Mouse (Mus musculus): ENCODE measurements at regions not wholly inside any gene's neighbourhood (a gene's known extent, or its start where the extent isn't known, plus 50 kb on each side); places are given as distances from the start of the nearest gene placed in this dataset.

DNA sequence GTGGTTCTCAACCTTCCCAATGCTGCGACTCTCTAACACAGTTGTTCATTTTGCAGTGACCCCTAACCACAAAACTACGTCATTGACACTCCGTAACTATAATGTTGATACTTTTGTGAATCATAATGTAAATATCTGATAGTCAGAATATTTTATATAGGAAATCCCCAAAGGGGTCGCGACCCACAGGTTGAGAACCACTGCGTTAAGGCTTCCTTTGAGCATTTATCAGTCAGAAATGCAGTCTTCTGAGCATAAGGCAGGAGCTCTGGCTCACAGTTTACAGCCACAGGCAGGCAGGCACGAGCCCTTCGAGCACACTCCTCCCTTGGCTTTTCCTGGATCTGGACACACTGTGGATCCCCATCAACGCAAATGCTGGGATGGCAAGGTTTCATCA, 57.0 kb downstream of the Nxnl2 start:
- no peak for DNase-seq (ENCODE audit: low spot score in 2 of 2)

DNA sequence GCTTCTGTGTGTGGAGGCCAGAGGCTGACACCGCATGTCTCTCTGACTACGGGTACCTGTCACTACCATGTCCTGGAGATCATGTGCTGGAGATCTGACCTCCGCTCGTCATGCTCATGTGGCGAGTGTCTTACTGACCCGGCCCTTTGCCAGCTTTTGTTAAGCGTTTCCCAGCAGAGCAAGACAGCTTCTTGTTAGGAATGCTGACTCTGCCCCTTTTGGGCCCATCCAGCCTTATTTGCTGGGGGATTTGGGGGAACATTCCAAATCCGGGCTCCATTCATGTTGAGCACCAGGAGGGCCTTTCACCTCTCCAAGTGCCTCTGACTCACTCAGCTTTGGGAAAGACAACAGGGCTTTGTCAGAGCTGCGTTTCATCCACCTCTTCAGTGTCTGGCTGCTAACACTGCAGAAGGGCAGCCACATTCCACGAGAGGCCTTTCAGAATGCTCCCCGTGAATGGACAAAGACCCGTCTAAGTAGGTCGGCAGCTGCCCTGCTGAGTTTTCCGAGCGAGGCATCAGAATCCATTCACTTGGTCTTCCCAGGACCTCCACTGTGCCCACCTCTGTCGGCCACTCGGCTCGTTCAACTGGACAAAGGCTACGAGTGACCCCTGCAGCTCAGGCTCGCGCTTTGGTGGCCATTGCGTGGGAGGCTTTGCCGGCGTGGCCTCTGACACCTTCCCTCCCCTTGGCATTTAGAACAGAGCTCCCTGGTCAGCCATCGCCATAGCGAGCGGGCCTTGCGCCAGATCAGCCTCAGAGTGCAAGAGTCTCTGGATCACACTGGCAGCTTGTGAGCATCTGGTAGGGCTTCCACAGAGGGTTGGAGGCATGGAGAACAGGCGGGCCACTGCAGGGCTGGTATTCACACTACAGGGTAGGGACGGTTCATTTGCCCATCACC, 58.3 kb downstream of the Nxnl2 start:
- DNase-seq (ENCODE audit: low spot score in 2 of 2): no peak

DNA sequence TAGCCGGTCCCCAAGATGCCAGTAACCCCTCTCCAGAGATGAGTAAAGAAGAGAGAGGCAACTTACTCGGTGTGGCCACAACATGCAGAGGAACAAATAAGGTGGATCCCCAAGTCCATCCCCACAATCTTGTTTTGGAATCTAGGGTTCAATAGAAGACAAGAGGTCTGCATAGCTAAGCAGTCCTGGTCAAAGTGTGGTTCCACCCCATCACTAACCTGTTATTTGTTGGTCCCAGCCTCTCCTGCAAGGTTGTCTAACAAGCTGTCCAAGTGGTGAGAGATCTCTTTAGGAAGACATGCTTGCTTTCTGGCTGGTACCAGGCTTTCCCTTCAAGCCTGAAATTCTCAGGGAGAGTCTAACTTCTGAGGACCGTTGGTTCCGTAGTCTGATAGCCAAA, 59.0 kb downstream of the Nxnl2 start:
- DNase-seq (ENCODE audit: low spot score in 2 of 2): no peak

DNA sequence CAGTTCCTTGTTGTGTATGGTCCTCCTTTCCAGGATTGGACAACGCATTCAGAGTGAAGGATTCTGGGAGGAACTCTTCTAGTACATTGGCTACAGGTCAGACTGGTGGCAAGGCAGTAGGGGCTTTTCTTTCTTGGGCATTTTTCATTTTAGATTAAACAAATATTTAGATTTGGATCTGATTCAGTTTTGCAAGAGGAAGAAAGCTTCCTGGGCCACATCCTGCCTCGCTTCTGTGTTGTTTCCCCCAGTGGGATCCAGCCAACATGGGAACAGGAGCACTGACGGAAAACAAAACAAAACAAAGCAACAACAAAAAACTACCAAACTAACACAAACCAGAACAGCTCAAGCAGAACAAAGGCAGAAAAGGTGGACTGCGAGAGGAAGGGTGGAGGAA, 60.8 kb downstream of the Nxnl2 start:
- DNase-seq (ENCODE audit: low spot score in 2 of 2): no peak

DNA sequence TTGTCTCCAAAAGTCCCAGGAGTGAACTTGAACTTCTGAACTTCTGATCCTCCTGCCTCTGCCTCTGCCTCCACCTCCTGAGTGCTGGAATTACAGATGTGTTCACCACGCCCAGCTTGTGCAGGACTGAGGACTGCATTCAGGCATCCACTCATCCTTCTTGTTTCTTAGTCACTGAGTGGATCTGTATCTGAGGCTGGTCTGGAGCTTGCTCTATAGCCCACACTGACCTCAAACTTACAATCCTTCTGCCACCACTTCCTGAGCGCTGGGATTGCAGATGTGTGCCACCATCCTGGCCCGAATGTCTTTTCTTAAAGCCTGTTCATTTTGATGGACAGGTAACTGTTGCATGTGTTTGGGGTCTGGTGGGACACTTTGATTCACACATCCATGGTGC, 76.6 kb downstream of the Nxnl2 start:
- no peak for DNase-seq (ENCODE audit: low spot score in 2 of 2)

DNA sequence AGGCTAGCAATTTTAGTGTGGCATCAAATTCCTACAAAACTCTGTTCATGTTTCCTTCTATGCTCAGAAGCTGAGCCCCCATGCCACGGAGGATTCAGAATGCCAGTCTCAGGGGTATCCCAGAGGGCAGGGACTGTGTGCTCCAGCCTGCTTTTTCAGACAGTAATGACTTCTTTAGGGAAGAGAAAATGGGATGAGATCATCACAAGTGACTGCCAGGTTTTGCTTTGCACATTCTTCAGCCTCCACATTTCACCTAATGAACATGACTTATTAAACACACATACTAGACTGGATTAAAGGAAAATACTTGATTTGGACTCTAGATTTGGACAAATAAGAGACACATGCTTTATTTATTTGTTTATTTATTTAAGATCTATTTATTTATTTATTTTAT, 82.5 kb downstream of the Nxnl2 start:
- DNase-seq (ENCODE audit: low spot score in 2 of 2): no peak

DNA sequence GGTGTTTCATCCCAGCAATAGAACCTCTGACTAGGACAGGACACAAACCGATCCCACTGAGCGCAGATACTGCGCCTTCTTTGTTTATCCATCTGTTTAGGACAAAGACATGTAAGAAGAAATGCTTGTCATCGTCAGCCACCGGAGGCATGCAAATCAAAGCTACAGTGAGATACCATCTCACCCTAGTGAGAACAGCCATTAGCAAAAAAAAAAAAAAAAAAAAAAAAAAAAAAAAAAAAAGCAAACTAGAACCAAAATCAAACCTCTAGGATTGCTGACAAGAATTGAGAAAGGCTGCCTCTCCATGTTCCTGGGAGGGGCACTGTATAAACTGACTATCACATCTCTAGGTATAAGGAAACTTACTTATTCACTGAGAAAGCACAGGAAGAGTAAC, 84.9 kb downstream of the Nxnl2 start:
- DNase-seq (ENCODE audit: low spot score in 2 of 2): no peak

DNA sequence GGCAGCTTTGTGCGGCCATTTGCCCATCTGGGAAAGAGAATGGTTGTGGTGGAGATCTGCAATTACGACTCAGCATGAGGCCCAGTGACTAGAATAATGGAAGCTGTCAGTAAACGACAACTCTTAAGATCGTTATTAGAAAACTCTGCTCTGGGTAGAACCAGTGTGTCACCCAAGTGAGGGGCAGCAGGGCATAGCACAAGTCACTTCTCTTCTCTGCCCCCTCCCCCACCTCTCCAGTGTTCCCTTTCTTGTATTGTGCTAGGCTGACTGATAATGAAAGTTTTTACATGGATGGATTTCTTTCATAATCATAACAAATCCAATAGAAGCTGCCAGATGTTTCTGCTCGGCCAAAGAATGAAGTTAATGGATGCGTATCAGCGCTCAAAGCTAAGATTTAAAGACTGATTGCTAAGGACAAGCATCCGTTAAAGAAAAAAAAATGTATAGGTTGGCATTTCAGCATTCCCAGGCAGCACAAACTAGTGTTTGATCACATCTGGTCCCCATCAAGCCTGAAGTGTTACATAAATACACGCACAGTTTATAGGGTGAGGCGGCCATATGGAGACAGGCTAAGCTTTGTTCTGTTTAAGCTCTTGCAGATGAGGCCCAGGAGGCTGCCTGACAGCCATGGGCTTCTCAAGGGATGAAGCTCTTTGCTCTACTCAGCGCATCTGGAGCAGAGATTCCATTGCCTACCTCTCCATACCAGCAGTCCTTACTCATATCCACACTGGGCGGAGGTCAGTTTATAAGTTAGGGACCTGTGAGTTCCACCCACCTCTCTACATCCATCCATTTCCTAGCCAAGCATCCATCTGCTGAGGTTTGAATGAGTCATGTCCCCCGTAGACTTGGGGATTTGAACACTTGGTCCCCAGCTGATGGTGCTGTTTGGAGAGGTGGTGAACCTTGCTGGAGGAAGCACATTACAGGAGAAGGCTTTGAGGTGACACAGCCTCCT, 88.2 kb downstream of the Nxnl2 start:
- no peak for DNase-seq (ENCODE audit: low spot score in 2 of 2)

DNA sequence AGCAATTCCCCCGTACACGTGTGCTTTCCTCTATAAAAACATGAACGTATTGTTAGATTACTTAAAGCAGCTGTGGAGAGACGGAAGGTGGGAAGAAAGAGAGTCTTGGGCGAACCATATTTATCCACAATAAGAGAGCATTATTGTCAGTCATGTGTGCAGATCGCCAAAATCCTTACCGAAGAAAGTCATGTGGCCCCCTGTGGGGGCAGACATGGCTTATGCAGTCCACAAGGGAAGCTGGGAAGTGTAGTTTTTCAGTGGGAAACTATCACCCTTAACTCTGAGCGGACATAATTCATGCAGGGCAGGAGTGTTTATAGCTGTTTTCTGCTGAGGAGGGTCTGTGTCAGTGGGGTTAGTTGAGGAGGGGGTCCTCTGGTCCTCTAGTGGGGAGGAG, 90.8 kb downstream of the Nxnl2 start:
- no peak for DNase-seq (ENCODE audit: low spot score in 2 of 2)

DNA sequence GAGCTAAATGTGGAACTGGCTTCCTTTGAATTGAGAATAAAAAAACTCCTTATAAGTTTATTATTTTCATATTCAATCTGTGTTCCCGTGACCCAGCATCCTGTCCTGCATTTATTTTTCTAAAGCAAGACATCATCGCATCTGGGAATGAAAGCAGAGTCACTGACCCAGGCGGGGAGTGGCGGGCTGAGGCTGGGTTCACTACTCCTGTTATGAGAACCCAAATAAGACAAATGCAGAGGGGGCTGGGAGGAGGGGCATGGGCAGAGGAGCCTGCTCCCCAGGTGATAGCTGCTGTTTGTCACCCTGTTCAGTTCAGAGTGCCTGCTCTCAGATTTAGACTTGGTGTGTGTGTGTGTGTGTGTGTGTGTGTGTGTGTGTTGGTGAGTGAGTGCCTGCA, 102.0 kb downstream of the Nxnl2 start:
- DNase-seq (ENCODE audit: low spot score in 2 of 2): no peak

DNA sequence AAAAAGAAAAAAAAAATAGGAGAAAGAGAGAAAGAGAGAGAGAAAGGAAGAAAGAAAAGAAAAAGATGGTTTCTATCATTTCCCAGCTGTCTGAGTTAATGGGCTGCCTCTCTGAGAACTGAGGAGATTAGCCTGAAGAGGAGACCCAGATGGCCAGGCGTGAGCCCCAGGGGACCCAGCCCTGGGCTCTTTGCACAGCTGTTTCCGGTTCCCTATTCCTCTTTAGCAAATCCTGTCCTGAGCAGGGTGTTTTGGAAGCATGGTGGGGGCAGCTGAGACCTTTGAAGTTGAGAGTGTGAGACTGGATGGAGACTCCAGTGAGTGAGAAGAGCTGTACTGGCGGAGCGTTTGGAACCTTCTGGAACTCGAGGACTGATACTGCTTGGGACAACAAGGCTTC, 103.8 kb downstream of the Nxnl2 start:
- no peak for DNase-seq (ENCODE audit: low spot score in 2 of 2)

DNA sequence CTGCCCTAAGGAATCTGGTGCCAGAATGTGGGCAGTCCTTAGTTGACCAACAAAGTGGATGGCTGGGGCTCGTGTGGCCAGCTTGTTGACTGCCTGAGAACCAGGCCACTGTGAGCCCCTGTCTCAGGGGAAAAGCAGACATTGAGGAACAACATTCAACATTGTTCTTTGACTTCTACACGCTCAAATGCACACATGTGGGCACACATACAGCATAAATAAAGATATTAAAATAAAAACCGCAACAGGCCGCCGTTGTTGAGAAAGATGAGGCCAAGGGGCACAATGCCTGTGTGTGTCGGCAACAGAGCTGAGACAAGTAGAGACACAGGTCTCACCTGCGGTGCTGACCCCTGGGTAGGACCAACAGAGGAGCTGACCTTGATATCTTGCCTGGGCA, 105.8 kb downstream of the Nxnl2 start:
- DNase-seq (ENCODE audit: low spot score in 2 of 2): no peak

DNA sequence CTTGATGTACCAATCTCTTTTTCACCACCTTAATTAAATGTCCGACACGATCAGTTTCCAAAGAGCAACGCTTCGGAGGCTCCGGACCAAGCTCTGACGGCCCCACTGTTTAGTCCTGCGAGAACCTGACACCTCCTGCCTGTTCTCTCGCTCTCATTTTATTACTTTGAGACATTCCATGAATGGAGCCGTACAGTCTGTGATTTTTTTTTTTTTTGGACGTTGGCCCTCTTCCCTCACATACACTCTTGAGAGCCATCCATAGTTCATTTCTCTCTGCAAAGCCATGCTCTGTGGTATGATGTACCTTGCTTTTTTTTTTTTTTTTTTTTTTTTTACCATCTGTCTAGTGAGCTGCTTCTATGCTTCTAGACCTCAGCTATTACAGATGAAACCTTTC, 106.7 kb downstream of the Nxnl2 start:
- no peak for DNase-seq (ENCODE audit: low spot score in 2 of 2)

DNA sequence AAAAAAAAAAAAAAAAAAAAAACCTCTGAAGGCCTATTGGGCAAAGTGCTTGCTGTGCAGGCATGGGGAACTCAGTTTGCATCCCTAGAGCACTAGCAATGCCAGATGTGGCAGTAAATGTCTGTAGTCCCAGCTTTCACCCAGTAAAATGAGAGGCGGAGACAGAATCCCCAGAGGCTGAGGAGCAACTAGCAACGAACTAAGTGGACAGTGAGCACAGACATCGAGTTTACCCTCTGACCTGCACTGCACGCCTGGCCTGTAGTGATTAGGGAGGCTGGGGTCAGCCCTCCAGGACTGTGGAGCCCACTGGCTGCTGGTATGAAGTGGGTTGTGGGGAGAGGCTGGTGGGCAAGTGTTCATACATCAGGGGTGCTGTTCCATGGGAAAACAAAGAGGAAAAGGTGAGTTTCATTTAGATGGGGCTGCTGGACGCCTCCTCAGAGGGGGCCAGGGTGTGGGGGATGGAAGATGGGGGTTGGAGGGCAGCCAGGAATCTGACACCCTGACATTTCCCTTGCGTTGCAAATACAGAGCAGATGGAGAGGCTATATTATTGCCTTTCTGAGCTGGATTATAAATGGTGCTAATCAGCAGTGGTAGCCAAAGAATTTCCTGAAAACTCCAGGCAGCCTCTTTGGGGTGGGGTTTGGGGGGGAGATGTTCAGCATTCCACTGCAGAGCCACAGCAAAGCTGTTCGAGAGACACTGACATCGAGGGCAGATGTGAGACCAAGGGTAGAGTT, 109.0 kb downstream of the Nxnl2 start:
- DNase-seq (ENCODE audit: low spot score in 2 of 2): no peak

DNA sequence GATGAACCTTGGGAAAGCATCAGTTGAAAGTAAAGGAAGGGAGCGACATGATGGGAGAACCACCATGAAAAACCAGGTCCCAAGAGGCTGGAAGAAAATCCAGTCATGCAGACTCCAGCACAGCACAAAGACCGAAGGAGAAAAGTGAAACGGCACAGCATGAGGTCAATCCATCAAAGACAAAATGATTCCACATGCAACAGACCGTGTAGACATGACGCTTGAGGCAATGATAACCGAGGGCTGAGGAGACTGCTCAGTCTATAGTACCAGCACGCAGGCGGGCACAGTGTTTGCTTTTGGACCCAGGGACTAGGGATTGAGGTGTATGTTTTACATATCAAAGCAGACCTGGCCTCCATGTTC, 109.5 kb downstream of the Nxnl2 start:
- no peak for DNase-seq (ENCODE audit: low spot score in 2 of 2)

DNA sequence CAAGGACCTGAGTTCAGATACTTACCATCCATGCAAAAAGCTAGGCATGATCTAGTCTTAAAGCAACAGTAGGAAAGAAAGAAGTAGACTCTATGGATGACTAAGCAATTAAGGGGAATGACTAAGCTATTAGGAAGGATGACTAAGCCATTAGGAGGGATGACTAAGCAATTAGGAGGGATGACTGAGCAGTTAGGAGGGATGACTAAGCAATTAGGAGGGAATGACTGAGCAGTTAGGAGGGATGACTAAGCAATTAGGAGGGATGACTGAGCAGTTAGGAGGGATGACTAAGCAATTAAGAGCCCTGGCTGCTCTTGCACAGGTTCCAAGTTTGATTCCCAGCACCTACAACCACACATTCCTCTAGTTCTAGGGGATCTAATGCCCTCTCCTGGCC, 113.9 kb downstream of the Nxnl2 start:
- DNase-seq (ENCODE audit: low spot score in 2 of 2): no peak

DNA sequence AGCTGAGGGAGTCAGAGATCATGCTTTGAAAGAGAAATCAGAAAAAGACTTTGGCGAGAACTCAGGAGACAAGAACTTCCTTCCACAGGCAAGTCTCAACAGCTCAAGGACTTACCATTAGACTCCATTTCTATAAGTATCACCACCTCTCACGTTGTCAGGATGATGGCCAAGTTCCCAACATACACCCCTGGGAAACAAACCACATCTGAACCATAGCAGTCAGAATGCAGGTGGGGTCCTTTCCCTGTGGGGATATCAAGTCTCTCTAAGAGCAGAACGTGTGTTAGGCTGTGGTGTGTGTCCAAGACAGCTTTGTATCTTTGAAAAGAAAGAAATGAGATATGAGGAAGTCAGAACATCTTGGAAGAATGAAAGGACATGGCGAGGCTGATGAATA, 118.6 kb downstream of the Nxnl2 start:
- no peak for DNase-seq (ENCODE audit: low spot score in 2 of 2)

DNA sequence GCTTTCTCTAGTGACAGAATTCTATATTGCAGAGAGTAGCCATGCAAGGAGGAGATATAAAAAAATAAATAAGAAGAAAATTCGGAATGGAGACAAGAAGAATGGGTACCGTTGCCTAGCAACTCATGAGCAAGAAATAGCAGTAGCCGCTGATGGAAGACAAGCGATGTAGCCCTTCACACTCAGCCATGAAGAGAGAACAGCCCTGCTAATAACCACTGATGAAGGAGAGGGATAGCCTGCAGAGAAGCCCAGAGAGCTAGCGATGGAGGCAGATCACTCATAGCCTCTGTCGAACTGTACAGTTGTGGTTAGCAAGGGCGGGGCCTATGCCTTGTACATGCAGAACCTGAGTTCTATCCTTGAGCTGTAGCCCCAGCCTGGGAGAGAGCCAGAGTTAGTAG, 118.4 kb upstream of the S1pr3 start:
- no peak for DNase-seq (ENCODE audit: low spot score in 2 of 2)

DNA sequence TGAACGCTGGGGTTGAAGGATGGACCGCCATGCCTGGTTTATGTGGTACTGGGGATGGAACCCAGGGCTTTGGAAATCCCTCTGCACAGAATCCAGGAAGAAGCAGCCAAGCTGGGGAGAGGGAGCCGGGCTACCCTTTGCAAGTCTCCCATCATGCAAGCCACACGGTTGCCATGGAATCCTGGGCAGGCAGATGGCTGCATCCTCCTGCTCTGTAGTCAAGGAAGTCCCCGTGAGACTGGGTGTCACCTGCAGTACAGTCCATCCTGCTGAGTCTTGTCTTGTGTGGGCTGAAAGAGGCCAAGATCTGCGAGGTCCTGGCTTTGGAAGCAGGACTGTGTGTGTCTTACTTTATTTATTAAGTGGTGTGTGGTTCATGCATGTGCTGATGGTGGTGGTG, 117.5 kb upstream of the S1pr3 start:
- no peak for DNase-seq (ENCODE audit: low spot score in 2 of 2)

DNA sequence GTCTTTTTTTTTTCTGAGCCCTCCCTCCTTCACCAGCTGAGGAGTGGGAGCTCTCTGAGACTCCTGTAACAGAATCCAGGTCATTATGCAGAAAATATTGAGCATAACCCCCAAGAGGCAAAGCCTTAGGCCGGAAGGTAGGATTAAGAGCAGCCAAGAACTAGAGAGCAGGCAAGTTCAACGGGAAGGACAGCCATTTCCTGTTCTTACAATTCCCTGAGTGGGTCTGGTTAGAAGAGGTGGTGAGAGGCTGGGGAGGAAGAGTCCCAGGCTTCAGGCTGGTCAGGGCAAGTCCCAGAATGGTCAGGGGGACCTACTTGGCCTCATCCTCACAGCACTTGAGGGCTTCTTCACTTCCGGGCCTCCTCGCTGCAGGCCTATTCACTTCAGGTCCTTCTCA, 115.4 kb upstream of the S1pr3 start:
- DNase-seq (ENCODE audit: low spot score in 2 of 2): no peak

DNA sequence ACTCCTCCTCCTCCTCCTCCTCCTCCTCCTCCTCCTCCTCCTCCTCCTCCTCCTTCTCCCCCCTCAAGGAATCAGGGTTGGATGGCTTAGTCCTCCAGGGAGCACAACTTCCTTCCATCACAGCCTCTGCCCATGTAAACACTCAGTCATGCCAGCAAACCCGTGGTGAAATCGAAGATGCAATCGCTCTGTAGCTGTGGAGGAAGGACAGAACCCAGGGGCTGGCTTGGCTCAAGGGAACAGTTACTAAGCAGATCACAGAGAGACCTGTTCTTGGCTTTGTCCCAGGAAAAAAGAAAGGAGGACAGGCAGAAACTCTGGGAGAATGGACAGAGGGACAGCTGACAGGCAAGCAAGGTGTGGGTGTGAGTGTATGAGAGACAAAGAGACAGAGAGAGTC, 112.6 kb upstream of the S1pr3 start:
- no peak for DNase-seq (ENCODE audit: low spot score in 2 of 2)

DNA sequence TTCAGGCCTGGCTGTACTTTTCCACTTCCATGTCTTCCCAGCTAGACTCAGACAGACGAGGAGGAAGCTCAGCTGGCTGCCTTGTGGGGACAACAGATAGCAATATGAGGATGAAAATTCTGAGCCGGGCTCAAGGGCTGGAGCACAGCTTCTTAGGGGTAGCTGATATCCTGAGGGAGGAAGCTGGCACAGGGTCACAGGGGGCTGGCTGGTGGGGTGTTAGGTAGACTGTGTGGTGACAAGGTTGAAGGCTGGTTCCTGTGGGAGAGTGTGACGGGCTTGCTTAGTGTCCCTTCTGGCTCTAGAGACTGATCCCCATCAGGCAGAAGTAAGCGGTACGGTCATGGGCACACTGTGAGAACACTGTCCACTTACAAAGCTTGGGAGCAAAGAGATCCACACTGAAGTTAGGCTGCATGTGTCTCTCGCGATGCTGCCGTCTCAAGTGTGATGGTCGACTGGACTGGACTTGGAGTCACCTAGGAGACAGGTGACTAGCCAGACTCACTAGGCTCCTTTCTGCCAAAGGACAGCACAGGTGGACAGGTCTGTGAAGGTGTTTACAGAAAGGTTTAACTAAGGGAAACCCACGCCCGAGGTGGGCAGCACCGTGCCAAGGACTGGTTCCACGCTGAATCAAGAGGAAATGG, 111.1 kb upstream of the S1pr3 start:
- DNase-seq (ENCODE audit: low spot score in 2 of 2): no peak

Data from urinary bladder, adult 18-20 months (tissue).